Mouse (Mus musculus): ENCODE data around the gene Pcnx3. TPM values are rescaled to one million over a fixed set of nuclear protein-coding genes. Genes with fewer than 3 reads are reported as not detected.
"Not testable (repeated sequence)": the region's sequence is repeated elsewhere in the genome, so short reads cannot be mapped to it uniquely, and the experiment has no call there.

Pcnx3 gene
- total and polyA plus RNA-seq, 3 experiments = 7.1 to 34.5 (median 28.6) TPM

DNA sequence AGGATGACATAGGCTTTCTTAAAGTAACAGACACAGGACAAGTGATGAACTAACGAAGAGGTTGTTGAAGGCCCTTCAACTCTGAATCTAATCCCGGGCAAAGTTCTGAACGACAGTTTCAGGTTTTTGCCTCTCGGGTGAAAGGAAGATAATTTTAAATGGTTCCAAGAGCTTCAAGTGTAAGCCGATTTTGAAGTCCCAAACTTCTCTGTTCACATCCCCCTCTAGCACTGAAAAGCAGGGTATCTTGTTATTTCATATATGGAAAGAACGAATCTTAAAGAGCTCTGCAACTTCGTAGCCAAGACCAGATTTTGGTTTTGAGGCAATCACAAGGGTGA is 350 bp upstream of the Pcnx3 start:
- DNase-seq (ENCODE audit: extremely low read depth) = no peak

DNA sequence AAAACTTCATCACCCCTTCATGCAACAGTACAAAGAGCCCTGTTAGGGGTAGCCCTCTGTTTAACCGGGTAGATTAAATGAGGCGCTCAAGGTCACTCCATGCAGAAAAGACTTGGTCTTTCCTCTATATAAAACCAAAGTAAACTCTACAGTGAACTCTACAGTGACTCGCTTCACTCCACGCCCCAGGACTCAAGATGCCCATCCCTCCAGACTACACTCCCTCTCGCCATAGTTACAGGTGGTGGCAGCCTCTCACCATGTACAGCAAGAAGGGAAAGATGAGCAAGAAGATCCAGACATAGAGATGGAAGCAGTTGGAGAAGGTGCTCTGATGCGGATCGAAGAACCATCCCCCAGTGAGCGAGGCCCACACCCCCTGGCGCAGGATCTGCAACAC is 970 bp downstream of the Pcnx3 start:
- Histone ChIP-seq H3K4me2 (ENCODE audit: insufficient read depth, low read depth, poor library complexity, severe bottlenecking) (peak overlapping the region; percentile 92), H3K4me3 (replicated peaks in 1 of 3; ENCODE audit: low read depth in 2 of 3, low read length in 2 of 3, poor library complexity in 1 of 3) (peak overlapping the region; percentile 81 to 95 (median 83)), H3K36me3 (replicated peaks in 1 of 2; ENCODE audit: control insufficient read depth in 1 of 2, insufficient read depth in 1 of 2, low read length in 1 of 2) (peaks cover 48 to 67% of the 10 kb centered on the region in 2 experiments), H3K27me3 (replicated peaks) (no peaks in the 10 kb centered on the region), H3K4me1 (ENCODE audit: control insufficient read depth in 1 of 2, insufficient read depth in 2 of 2) (peaks cover 23 to 35% of the 10 kb centered on the region in 2 experiments), H3K9me3 (replicated peaks; ENCODE audit: low read length) (no peaks in the 10 kb centered on the region), H3K79me2 (replicated peaks; ENCODE audit: control insufficient read depth, extremely low read depth, insufficient read depth, poor library complexity, severe bottlenecking) (peaks cover 35% of the 10 kb centered on the region), H3K27ac (ENCODE audit: insufficient read depth, low read depth) (peak overlapping the region; percentile 79), H3K9ac (ENCODE audit: insufficient read depth, low read depth) (peak overlapping the region; percentile 98)
- in situ Hi-C loops (cut with MboI; ENCODE audit: low pct_ligation_motif_present, low pct_unique_long_range_greater_than_20kb, low sequenced_read_pairs) (no loop called here), dilution Hi-C loops (cut with MboI; ENCODE audit: extremely low pct_ligation_motif_present, extremely low pct_unique_long_range_greater_than_20kb, low sequenced_read_pairs) (no loop called here)
- DNase-seq (ENCODE audit: extremely low read depth) = no peak
- TF ChIP-seq TBP (conservative IDR thresholded peaks at IDR 0.05; ENCODE audit: low read depth, low read length) = no peak
- TF ChIP-seq CHD1 (IDR thresholded peaks at IDR 0.05; ENCODE audit: low read depth, low read length) = no peak
- TF ChIP-seq MXI1 (IDR thresholded peaks at IDR 0.05; ENCODE audit: low read depth, low read length) = no peak
- TF ChIP-seq NRF1 (IDR thresholded peaks at IDR 0.05; ENCODE audit: low read depth, low read length) = no peak
- TF ChIP-seq ZNF384 (IDR thresholded peaks at IDR 0.05; ENCODE audit: low read depth, low read length) = no peak
- no peak for TF ChIP-seq GABPA (IDR thresholded peaks at IDR 0.05; ENCODE audit: insufficient replicate concordance, low read depth, low read length)
- no peak for TF ChIP-seq JUND (conservative IDR thresholded peaks at IDR 0.05; ENCODE audit: low read depth, low read length)
- no peak for TF ChIP-seq MAX (IDR thresholded peaks at IDR 0.05; ENCODE audit: low read length)

More for the DNA sequence above, 350 bp upstream of the Pcnx3 start:
- in situ Hi-C loops (cut with MboI; ENCODE audit: low pct_ligation_motif_present, low pct_unique_long_range_greater_than_20kb, low sequenced_read_pairs) = no loop called here
- peak overlapping the region; percentile 81 to 95 (median 83) for H3K4me3 ChIP-seq (replicated peaks in 1 of 3; ENCODE audit: low read depth in 2 of 3, low read length in 2 of 3, poor library complexity in 1 of 3)
- H3K9me3 ChIP-seq (replicated peaks; ENCODE audit: low read length) = no peaks in the 10 kb centered on the region
- peaks cover 25 to 40% of the 10 kb centered on the region in 2 experiments for H3K4me1 ChIP-seq (ENCODE audit: control insufficient read depth in 1 of 2, insufficient read depth in 2 of 2)
- H3K4me2 ChIP-seq (ENCODE audit: insufficient read depth, low read depth, poor library complexity, severe bottlenecking) = peak overlapping the region; percentile 75
- dilution Hi-C loops (cut with MboI; ENCODE audit: extremely low pct_ligation_motif_present, extremely low pct_unique_long_range_greater_than_20kb, low sequenced_read_pairs) = no loop called here
- H3K27me3 ChIP-seq (replicated peaks) = no peaks in the 10 kb centered on the region
- peak; percentile 32; the same call in 1 of the 2 replicates for TF ChIP-seq MAFK (IDR thresholded peaks at IDR 0.05; ENCODE audit: insufficient replicate concordance, low read length)
- TF ChIP-seq MXI1 (IDR thresholded peaks at IDR 0.05; ENCODE audit: low read depth, low read length) = peak; percentile 13; the same call in 1 of the 2 replicates
- TF ChIP-seq MAZ (IDR thresholded peaks at IDR 0.05; ENCODE audit: low read depth, low read length) = no peak
- peak; percentile 33; the same call in 1 of the 2 replicates for TF ChIP-seq ZMIZ1 (IDR thresholded peaks at IDR 0.05; ENCODE audit: low read depth, low read length)
- peak; percentile 64; the same call in 1 of the 2 replicates for TF ChIP-seq JUND (conservative IDR thresholded peaks at IDR 0.05; ENCODE audit: low read depth, low read length)
- peak; percentile 61; the same call in 1 of the 2 replicates for TF ChIP-seq MEF2A (IDR thresholded peaks at IDR 0.05; ENCODE audit: borderline replicate concordance, low read depth, low read length)
- 0 out of 2 replicates have a peak, but pooled peaks have one; percentile 82 for TF ChIP-seq CHD1 (IDR thresholded peaks at IDR 0.05; ENCODE audit: low read depth, low read length)
- TF ChIP-seq TCF12 (IDR thresholded peaks at IDR 0.05; ENCODE audit: low read depth, low read length) = 0 out of 2 replicates have a peak, but pooled peaks have one; percentile 8
- no peak; the same call in 1 of the 2 replicates for TF ChIP-seq ETS1 (conservative IDR thresholded peaks at IDR 0.05; ENCODE audit: low read depth, low read length)
- TF ChIP-seq UBTF (IDR thresholded peaks at IDR 0.05; ENCODE audit: low read depth, low read length) = 0 out of 2 replicates have a peak, but pooled peaks have one; percentile 32
- no peak for TF ChIP-seq ZC3H11A (IDR thresholded peaks at IDR 0.05; ENCODE audit: low read depth, low read length)
- TF ChIP-seq EP300 (IDR thresholded peaks at IDR 0.05; ENCODE audit: low read length) = peak; percentile 41
- H3K36me3 ChIP-seq (replicated peaks in 1 of 2; ENCODE audit: control insufficient read depth in 1 of 2, insufficient read depth in 1 of 2, low read length in 1 of 2) = peaks cover 43 to 67% of the 10 kb centered on the region in 2 experiments
- peak overlapping the region; percentile 79 for H3K27ac ChIP-seq (ENCODE audit: insufficient read depth, low read depth)
- peak overlapping the region; percentile 62 for H3K9ac ChIP-seq (ENCODE audit: insufficient read depth, low read depth)
- peaks cover 35% of the 10 kb centered on the region for H3K79me2 ChIP-seq (replicated peaks; ENCODE audit: control insufficient read depth, extremely low read depth, insufficient read depth, poor library complexity, severe bottlenecking)

DNA sequence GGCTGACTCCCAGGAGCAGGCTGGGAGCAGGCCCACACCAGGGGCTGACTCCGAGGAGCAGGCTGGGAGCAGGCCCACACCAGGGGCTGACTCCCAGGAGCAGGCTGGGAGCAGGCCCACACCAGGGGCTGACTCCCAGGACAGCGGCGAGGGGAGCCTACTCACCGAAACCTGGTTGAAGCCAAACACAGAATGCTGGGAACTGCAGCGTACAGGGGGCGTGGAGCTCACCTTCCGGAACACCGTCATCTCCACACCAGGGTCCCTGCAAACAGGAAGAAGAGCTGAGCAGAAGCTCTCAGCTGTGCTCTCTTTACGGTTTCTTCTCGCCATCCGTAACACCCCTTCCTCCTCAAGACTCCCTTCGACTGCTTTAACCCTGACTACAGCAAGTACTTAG is 1.8 kb downstream of the Pcnx3 start:
- H3K9me3 ChIP-seq (replicated peaks; ENCODE audit: low read length); H3K27me3 ChIP-seq (replicated peaks); H3K9ac ChIP-seq (ENCODE audit: insufficient read depth, low read depth); dilution Hi-C loops (cut with MboI; ENCODE audit: extremely low pct_ligation_motif_present, extremely low pct_unique_long_range_greater_than_20kb, low sequenced_read_pairs); H3K27ac ChIP-seq (ENCODE audit: insufficient read depth, low read depth); in situ Hi-C loops (cut with MboI; ENCODE audit: low pct_ligation_motif_present, low pct_unique_long_range_greater_than_20kb, low sequenced_read_pairs); DNase-seq (ENCODE audit: extremely low read depth); H3K4me3 ChIP-seq (replicated peaks in 1 of 3; ENCODE audit: low read depth in 2 of 3, low read length in 2 of 3, poor library complexity in 1 of 3): not testable (repeated sequence)
- peaks cover 23 to 29% of the 10 kb centered on the region in 2 experiments for H3K4me1 ChIP-seq (ENCODE audit: control insufficient read depth in 1 of 2, insufficient read depth in 2 of 2)
- peaks cover 55 to 68% of the 10 kb centered on the region in 2 experiments for H3K36me3 ChIP-seq (replicated peaks in 1 of 2; ENCODE audit: control insufficient read depth in 1 of 2, insufficient read depth in 1 of 2, low read length in 1 of 2)
- H3K4me2 ChIP-seq (ENCODE audit: insufficient read depth, low read depth, poor library complexity, severe bottlenecking) = peak overlapping the region; percentile 92; the same call in 1 of the 2 replicates
- H3K79me2 ChIP-seq (replicated peaks; ENCODE audit: control insufficient read depth, extremely low read depth, insufficient read depth, poor library complexity, severe bottlenecking) = peaks cover 32% of the 10 kb centered on the region
